Mouse (Mus musculus) lung, postnatal 4 days (tissue): ENCODE measurements around the gene Ppp1r13b.
A peak's percentile ranks its signal among the peaks of the same experiment; 100 is the strongest.

Source experiments
- DNase-seq, 2 experiments: peaks; one replicate each; pipeline ENCODE4 v3.0.0; 2021

Gene Ppp1r13b

DNA sequence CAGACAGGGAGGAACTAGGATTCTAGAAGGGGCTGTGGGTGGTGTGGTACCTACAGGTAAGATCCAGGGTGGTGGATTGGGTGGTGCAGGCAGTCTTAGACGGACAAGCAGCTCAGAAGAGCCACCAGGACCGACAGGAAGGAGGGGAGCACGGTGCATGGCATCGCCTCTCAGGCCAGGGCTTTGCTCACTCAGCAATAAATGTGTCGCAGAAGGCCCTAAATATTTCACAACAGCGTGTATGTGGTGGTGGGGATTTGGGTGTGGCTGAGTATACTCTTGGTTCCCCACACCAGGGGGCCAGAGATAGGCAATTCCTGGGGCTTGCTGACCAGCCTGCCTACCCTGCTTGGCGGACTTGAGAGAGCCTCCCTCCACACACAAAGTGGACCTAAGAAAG lies 87.2 kb downstream of the Ppp1r13b start:
- no peak for DNase-seq

- no peak for DNase-seq
Observed at GRCm38 (mm10) chr12:111819936-111820335, 88.0 kb downstream of the Ppp1r13b start.

- no peak for DNase-seq
Observed at GRCm38 (mm10) chr12:111817991-111818390, 89.9 kb downstream of the Ppp1r13b start.

GRCm38 (mm10) chr12:111816967-111817366 lies 90.9 kb downstream of the Ppp1r13b start:
- no peak for DNase-seq

GRCm38 (mm10) chr12:111816528-111816927 lies 91.4 kb downstream of the Ppp1r13b start:
- peak in 1 of 2 experiments; percentile 16 for DNase-seq

DNA sequence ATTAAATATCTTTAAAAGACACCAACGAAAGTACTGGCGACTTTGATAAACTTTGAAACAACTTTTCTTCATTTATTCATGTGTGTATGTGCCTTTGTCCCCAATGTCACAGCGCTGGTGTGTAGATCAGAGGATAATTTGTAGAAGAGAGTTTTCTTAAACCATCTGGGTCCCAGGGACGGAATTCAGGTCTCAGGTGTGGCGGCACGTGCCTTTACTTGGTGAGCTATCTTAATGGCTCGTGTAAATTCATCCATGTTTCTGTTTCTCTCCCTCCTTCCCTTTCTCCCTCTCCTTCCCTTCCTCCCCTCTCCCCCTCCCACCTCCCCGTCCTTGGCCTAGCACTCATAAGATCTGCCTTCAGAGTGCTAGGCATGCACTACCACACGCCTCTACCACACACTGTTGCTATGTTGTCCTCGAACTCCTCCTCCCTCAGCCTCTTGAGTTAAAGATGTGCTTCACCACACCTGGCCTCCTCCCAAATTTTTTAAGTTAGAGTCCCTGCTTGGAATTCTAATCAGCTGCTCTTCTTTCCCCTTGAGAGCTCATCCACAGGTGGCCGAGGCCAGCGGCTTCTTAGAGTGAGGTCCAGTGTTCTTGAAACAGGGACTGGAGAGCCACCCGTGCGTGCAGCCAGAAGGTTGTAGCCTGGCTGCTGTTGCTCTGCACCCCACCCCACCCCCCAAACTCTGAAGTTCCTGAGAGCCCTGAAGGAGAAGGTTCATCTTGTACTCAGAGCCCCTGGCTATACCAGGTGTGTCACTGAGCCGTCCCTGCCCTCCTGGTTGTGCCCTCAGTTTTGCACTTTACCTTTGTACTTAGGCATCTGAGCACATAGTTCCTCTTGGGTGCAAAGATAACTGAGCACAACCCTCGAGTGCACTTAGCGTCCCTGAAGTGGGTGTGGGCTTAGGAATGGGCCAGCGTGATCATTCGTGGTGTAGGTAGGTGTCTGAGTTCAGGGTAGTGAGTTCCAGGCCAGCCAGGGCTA lies 92.8 kb downstream of the Ppp1r13b start:
- DNase-seq, result peak; percentile 32 to 56

DNA sequence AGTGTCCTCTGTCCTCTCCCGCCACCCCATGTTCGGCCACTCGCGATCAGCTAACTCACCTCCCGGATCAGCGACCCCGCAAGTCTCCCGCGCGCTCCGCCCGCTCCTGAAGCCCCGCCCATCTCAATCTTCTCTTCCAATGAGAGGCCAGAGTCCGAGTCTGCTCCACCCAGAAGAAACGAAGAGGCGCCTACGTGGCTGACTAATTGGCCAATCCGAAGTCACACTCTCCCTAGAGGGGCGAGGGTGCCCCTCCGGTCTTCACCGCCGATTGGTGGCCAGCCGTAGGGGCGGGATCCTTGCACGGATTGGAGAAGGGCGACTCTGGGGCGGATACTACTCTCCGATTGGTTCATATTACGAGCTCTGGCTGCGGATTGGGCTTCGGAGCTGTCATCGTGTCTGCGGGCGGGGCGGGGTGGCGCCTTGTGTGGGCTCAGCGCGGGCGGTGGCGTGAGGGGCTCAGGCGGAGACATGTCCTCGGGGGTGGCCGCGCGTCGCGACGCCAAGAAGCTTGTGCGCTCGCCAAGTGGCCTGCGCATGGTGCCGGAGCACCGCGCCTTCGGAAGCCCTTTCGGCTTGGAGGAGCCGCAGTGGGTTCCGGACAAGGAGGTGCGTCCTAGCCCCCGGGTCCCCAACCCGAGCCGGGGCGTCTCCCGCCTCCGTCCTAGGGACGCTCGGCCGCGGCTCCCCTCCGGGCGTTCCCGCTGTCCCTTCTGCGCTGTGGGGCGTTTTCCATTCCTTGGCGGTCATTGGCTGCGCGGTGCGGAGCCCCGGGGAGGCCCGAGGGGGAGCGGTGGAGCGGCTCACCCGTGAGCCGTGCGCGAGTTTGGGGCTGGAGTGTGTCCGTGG lies 93.9 kb downstream of the Ppp1r13b start, which contains the start of the genes Xrcc3 and Zfyve21:
TSS of gene Xrcc3 (minus strand) at position 108 of the 852 bp plus-strand sequence.
TSS of gene Zfyve21 (plus strand) at position 405 of the 852 bp plus-strand sequence.
- peak; percentile 98 to 100 for DNase-seq

DNA sequence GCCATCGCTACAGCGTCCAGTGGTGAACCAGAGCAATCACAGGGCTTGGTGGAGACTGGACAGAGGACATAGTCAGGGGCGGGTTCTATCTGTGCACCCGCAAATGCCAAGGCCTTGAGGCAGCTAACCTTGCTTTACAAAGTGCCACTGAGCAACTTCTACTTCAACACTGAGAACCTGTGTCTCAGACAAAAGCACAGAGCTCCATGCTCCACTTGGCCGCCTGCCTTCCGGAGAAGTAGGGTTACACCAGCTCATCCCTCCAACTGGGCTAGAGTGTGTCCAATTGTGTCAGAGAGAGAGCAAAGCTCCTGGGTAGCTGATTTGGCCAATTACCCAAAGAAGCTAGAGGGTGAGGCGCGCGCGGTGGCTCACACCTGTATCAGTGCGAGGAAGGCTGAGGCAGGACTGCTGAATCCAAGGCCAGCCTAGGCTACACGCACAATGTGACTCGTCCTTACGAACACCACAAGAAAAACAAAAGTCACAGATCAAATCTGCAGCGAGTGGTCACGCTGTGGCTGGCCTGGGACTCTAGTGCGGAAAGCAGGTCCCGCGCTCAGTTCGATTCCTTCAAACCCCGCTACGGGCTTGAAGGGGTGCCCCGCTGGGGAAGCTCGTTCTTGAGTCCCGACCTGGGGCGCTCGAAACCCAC lies 94.7 kb downstream of the Ppp1r13b start:
- DNase-seq, result peak in 1 of 2 experiments; percentile 13

DNA sequence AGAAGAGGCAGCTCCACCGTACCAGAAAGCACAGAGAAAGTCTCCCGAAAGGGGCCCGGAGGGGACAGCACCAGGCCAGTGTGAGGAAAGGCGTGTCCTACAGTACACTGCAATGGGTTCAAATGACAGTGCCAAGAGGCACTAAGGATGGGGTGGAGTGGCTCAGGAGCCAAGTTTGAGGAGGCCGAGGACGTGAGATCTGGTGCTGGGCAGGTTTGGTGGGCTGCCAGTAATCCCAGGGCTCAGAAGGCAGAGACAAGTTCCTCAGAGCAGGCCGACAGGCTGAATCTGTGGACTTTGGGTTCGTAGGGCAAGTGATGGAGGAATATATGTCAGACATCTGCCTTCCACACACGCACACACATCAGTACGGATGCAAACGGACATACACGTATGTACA lies 95.3 kb downstream of the Ppp1r13b start:
- no peak for DNase-seq

- no peak for DNase-seq
Observed at GRCm38 (mm10) chr12:111812075-111812474, 95.8 kb downstream of the Ppp1r13b start.

DNA sequence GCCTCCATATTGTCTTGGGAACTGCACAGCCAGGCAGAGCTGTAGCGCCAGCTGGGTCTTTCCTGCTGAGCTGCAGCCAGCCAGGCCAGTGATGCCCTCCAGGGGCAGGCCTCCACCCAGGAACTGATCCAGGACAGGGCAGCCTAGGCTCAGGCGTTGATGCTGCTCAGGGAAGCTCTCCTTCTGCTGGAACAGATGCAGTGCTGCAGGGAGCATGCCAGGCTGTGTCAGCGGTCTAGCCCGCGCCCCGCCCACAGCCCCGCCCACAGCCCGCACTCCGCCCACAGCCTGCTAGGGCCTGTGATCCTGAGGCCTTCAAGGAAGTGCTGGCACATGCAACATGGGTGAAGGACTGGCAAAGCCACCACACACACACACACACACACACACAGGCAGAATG lies 98.1 kb downstream of the Ppp1r13b start:
- peak; percentile 82 to 87 for DNase-seq

DNA sequence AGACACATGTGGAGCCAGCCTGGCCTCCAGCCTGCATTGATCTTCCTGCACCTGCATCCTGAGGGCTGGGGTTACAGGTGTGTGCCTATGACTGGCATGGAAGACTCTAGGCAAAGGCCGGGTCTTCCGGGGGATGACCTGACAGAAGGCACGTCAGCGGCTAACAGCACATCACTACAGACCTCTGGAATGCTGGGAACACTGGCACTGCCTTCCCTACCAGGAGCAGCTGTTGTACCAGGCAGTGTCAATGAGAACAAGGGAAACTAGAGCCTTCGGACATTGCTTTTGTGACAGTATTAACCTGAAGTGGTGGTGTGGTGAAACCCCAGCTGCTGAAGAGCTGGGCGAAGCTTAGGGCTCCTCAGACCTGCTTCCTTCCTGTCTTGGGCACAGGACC lies 99.1 kb downstream of the Ppp1r13b start:
- no peak for DNase-seq

- no peak for DNase-seq
Observed at GRCm38 (mm10) chr12:111803538-111803937, 104.4 kb downstream of the Ppp1r13b start.

DNA sequence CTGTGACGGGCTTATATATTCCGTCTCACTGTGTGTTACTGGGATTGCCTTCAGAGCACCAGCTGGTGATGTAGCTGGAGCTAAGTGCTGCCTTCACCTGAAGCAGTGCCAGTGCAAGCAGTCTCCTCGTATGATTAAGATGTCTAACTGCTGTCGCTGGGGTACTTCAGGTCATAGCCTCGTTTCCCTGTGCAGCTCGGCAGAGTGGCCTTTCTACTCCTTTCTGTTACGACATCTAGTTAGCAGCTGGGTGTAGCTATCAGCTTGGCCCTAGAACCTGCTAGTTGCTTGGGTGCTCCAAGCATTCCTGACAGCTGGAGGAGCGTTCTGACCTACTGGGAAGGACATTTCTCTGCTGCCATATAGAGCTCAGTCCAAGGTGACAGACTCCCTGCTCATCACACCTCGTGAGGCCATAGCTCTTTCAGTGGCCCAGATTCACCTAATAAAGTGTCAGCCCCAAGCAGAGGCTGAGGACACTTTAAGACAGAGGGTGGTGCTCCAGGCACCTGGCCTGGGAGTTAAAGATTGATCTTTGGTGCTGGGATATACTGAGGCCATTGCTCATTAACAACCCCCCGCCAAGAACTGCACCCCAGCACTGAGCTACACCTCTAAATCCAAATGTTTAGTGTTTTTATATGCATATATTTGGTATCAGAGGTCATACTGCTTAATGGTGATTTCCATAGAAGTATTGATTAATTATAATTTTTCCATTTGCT lies 107.3 kb downstream of the Ppp1r13b start:
- peak in 1 of 2 experiments; percentile 46 for DNase-seq

DNA sequence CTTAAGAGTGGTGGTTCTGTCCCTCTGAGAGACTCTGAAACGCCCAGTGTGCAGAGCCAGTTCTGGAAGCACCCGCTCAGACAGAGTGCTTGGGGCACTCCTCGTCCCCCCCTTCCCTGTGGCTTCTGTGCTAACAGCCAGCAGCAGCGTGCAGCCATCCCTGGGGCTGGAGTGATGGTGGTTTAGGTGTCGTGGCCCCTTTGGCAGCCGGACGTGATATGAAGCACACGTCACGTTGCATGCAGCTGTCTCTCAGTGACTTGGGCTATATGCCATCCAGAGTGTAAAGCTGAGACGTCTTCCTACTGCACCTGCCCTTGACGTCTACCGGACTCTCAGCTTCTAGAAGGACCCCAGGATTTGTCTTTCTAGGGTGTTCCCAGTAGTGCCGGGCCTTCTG lies 109.4 kb downstream of the Ppp1r13b start:
- DNase-seq, result no peak

DNA sequence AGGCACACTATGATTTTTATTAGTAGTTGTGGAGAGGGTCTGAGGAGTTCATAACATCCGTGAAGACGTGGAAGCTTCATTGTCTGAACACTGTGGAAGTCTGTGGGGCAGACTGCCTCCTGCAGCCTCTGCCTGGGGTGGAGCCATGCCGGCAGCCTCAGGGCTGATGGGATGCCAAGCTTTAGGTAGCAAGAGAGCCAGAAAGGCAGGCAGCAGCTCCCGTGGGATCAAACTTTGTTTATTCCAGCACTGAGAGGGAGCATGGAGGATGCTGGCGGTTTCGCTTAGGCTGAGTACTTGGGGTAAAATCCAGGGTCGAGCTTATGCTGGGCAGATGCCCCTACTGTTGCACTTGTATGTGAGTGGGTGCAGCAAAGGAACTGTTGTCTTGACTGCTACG lies 110.7 kb downstream of the Ppp1r13b start:
- no peak for DNase-seq

- no peak for DNase-seq
Observed at GRCm38 (mm10) chr12:111795180-111795895, 112.6 kb downstream of the Ppp1r13b start.

DNA sequence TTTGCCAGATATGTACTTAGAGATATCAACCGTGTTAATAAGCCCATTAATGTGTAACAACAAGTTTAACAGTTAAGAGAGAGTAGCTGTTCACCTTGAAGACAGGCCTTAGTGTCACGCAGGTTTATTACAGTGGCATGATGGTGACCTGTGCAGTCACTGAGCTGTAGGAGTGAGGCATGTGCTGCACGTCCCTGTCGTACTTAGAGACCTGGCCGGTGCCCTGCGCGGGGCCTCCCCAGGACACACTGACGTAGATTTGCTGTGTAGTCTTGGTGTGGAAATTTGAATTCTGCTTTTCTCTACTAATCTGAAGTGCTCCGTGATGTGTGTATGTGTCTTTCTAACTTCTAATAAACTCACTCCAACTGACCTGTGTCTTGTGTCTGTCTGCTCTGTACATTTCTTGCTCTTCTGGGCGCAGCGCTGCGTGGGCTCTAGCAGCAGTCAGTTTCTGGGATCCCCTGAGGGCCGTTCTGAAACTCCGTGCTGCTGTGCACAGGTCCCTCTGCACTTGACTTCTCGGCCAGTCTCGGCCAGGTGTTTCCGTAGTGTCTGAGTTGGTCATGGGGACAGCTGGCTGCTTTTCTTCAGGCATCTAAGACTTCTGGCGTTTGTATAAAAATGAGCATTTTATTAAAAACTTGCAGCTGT lies 113.3 kb downstream of the Ppp1r13b start:
- no peak for DNase-seq

- no peak for DNase-seq
Observed at GRCm38 (mm10) chr12:111794102-111794501, 113.8 kb downstream of the Ppp1r13b start.

DNA sequence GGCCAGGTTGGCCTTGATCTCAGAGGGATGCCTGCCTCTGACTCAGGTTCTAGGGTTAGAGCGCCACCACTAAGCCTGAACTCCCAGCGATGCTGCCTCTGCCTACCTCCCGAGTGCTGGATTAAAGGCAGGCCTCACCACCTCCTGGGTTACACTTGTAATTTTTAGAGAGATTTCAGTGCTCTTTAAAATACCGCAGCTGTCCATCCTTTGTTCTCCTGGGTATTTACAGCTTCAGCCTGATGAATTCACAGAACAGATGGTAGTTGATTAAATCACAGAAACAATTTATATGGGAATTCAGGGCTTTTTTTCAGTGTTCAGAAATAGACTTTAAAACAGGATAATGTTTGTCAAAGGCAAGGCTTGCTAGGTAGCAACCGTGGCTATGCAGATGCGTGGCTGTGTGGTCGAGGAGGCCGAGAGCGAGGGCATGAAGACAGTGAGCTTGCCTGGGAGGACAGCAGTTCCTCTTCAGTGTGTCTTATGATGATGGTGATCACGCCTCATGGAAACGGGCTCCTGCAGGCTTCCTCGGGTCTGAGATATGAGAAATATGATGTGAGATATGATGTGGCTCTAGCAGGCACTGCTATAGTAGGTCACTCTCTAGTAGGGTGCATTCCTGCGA lies 116.3 kb downstream of the Ppp1r13b start:
- DNase-seq, result no peak
